Mouse (Mus musculus) layer of hippocampus, adult 2 months (tissue): ENCODE results near the gene Ccnb3. TPM values are rescaled to one million over a fixed set of nuclear protein-coding genes. Genes with fewer than 3 reads are reported as not detected.
"Not testable (repeated sequence)": the region's sequence is repeated elsewhere in the genome, so short reads cannot be mapped to it uniquely, and the experiment has no call there.

Source experiments
- DNase-seq, 2 experiments: peaks; one replicate each; pipeline ENCODE4 v3.0.0; 2022; ENCODE audit warnings: low spot score in 2 of 2
- H3K27ac ChIP-seq: fragments of 200-600 bp; 2 replicates; pipeline ENCODE4 v1.8.1; 2022
- H3K4me3 ChIP-seq: fragments of 200-600 bp; 2 replicates; pipeline ENCODE4 v1.8.1; 2022; ENCODE audit warnings: mild to moderate bottlenecking
- CTCF ChIP-seq: fragments of 200-600 bp; conservative IDR thresholded peaks from 2 replicates; pipeline ENCODE4 v1.8.1; 2022; ENCODE audit warnings: antibody characterized with exemption, mild to moderate bottlenecking, moderate library complexity
- long read RNA-seq, 2 experiments: library from polyadenylated mRNA; stranded (forward); transcript quantifications; one replicate each; pipeline ENCODE4 v2.0.0; 2021; ENCODE audit warnings: borderline mapping rate in 2 of 2
- total RNA-seq, 2 experiments: library from RNA; stranded (reverse); gene quantifications; 2 replicates each; pipeline ENCODE4 v1.2.3; 2021

Ccnb3 gene
- not detected for total RNA-seq
- long read RNA-seq, experiment 1, result 0 reads
- long read RNA-seq, experiment 2, result 0 reads

GRCm38 (mm10) chrX:7041519-7041918 is at the start of gene Ccnb3:
TSS of gene Ccnb3 (minus strand) at chrX:7041619.
- Histone ChIP-seq H3K27ac (no peak within 1 kb of the TSS), H3K4me3 (no peak within 1 kb of the TSS)
- no peak for TF ChIP-seq CTCF
- no peak for DNase-seq

GRCm38 (mm10) chrX:7090323-7090722 is 48.9 kb upstream of the Ccnb3 start:
- TF ChIP-seq CTCF, result no peak
- DNase-seq, result no peak
- Histone ChIP-seq H3K4me3 (no peak overlapping the region), H3K27ac (no peak overlapping the region)

GRCm38 (mm10) chrX:7085878-7086277 is 44.5 kb upstream of the Ccnb3 start:
- Histone ChIP-seq H3K27ac (no peak overlapping the region), H3K4me3 (no peak overlapping the region)
- DNase-seq, result no peak
- TF ChIP-seq CTCF, result no peak

- no peak for DNase-seq
- no peak for TF ChIP-seq CTCF
- H3K27ac ChIP-seq, result no peak overlapping the region
- no peak overlapping the region for H3K4me3 ChIP-seq
Measured at GRCm38 (mm10) chrX:7079820-7080429, 38.5 kb upstream of the Ccnb3 start.

GRCm38 (mm10) chrX:7068002-7068401 is 26.6 kb upstream of the Ccnb3 start:
- no peak overlapping the region for H3K27ac ChIP-seq
- no peak for TF ChIP-seq CTCF
- H3K4me3 ChIP-seq, result no peak overlapping the region
- DNase-seq, result no peak

- DNase-seq, result no peak
- Histone ChIP-seq H3K4me3 (no peak within 1 kb of the TSS), H3K27ac (no peak within 1 kb of the TSS)
- no peak for TF ChIP-seq CTCF
Measured at GRCm38 (mm10) chrX:7067219-7067618, 25.8 kb upstream of the Ccnb3 start, which contains the start of gene Akap4. TSS of gene Akap4 (plus strand) at chrX:7067519.

- no peak for TF ChIP-seq CTCF
- H3K27ac ChIP-seq, result no peak overlapping the region
- H3K4me3 ChIP-seq, result no peak overlapping the region
- no peak for DNase-seq
Measured at GRCm38 (mm10) chrX:7064109-7064508, 22.7 kb upstream of the Ccnb3 start.

GRCm38 (mm10) chrX:7057634-7058033 is 16.2 kb upstream of the Ccnb3 start:
- no peak overlapping the region for H3K4me3 ChIP-seq
- no peak overlapping the region for H3K27ac ChIP-seq
- TF ChIP-seq CTCF, result no peak
- no peak for DNase-seq

GRCm38 (mm10) chrX:7057056-7057455 is 15.6 kb upstream of the Ccnb3 start:
- DNase-seq, result no peak
- TF ChIP-seq CTCF, result no peak
- Histone ChIP-seq H3K27ac (no peak overlapping the region), H3K4me3 (no peak overlapping the region)

- DNase-seq, H3K27ac ChIP-seq, H3K4me3 ChIP-seq: not testable (repeated sequence)
Measured at GRCm38 (mm10) chrX:6983916-6984315, 57.5 kb downstream of the Ccnb3 start.

- TF ChIP-seq CTCF, result no peak
- no peak for DNase-seq
- Histone ChIP-seq H3K27ac (no peak overlapping the region), H3K4me3 (no peak overlapping the region)
Measured at GRCm38 (mm10) chrX:6971956-6972355, 69.5 kb downstream of the Ccnb3 start.

GRCm38 (mm10) chrX:6968598-6968997 is 72.8 kb downstream of the Ccnb3 start:
- DNase-seq, result no peak
- no peak overlapping the region for H3K4me3 ChIP-seq
- no peak for TF ChIP-seq CTCF
- no peak overlapping the region for H3K27ac ChIP-seq

Other genes starting within 250 kb of the Ccnb3 start
- not detected for gene Akap4, start 25.9 kb upstream of the Ccnb3 start, total RNA-seq